Mouse (Mus musculus) B cell, adult 2 months (primary cell): ENCODE data around the gene Klri1.
"Not testable (repeated sequence)": the region's sequence is repeated elsewhere in the genome, so short reads cannot be mapped to it uniquely, and the experiment has no call there.

Experiments
- DNase-seq, 2 experiments: peaks; one replicate each; pipeline ENCODE4 v3.0.0; 2022

The Klri1 gene

DNA sequence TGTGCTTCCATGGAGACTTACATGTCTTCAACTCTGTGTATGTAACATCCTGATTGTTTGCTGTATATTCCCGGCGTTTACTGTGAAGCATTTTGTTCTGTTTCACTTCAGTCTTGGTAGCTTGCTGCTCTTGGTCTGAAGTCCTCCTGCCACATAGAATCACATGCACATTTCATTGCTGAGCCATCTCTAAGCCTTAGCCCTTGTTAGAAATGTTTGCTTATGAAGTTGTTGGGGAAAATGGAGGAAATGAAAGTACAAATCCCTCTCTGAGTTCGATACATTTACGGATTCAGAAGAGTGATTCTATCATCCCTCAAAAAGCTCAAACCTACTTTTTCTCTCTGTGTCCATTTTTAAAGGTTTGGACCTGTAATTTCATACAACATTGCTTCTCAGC, at the start of gene Klri1:
TSS of gene Klri1 (minus strand) at position 101 of the 400 bp plus-strand sequence.
- DNase-seq: no peak

GRCm38 (mm10) chr6:129747654-129748032, 30.7 kb upstream of the Klri1 start:
- DNase-seq: no peak

- peak; percentile 1 to 9 for DNase-seq
These were observed 30.2 kb upstream of the Klri1 start for GRCm38 (mm10) chr6:129747016-129747653.

GRCm38 (mm10) chr6:129746151-129746550, 29.2 kb upstream of the Klri1 start:
- DNase-seq: no peak

- DNase-seq: no peak
These were observed 23.3 kb upstream of the Klri1 start, which contains the start of gene Klri2 for GRCm38 (mm10) chr6:129740069-129740721. Gene Klri2, minus strand, starts transcription at chr6:129740484.

- no peak for DNase-seq
These were observed 19.5 kb upstream of the Klri1 start for GRCm38 (mm10) chr6:129736414-129736813.

GRCm38 (mm10) chr6:129727237-129727636, 10.3 kb upstream of the Klri1 start:
- no peak for DNase-seq

DNA sequence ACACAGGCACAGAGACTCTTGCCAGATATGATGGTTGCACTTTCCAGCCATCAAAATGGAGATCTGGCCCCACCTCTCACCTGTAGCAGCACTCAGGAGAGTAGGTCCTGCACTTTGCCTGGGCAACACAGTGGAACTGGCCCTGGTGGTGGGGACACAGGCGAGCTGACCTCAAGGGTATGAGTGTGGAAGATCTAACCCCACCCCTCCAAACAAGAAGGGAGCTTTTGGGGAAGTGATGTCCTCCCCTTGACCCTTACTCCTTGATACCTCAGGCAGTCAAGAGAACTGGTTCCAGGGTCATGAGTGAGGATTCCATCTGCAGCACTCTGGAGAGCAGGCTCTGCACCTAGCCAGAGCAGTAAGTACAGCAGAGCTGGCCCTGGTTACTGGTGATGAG, 4.5 kb upstream of the Klri1 start:
- no peak for DNase-seq

GRCm38 (mm10) chr6:129720487-129720886, 3.6 kb upstream of the Klri1 start:
- DNase-seq: no peak

- DNase-seq: no peak
These were observed 3.4 kb downstream of the Klri1 start for GRCm38 (mm10) chr6:129713566-129713965.

- not testable (repeated sequence) for DNase-seq
These were observed 25.5 kb downstream of the Klri1 start for GRCm38 (mm10) chr6:129691436-129691835.

DNA sequence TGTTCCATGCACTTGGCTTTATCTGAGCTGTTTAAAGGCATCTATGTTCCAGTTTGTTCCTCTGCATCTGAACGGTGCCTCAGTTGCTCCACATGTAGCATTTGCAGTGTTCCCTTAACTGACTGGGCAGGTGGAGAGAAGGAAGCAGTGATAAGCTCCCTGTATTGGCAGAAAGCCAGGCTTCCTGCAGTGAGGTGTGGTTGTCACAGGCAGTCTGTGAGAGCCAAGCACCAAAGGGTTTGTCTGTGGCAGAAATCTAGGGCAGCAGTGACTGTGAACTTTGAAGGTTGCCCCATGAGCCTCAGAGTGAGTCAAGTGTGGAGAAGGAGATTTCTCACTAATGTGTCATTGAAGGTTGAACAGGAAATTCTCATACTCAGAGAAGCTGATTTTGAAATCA, 36.6 kb downstream of the Klri1 start:
- DNase-seq: no peak

DNA sequence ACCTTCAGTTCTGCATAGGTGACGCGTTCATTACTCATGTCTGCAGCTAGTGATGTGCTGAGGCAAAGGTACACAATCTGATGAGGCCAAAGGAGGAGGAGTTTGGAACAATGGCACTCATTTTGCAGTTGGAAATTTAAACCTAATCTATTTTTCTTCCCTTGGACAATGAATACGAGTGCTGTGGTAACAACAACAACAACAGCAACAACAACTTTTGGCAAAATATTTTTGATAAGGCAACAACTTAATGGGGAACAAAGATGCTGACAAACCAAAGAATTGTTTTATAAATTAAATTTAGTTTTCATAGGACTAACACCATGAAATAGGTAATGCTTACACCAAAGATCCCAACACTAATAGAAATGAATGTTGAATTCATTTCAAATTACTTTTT, 38.1 kb downstream of the Klri1 start, which contains the start of gene Klrc1:
TSS of gene Klrc1 (minus strand) at position 101 of the 400 bp plus-strand sequence.
- DNase-seq: no peak

DNA sequence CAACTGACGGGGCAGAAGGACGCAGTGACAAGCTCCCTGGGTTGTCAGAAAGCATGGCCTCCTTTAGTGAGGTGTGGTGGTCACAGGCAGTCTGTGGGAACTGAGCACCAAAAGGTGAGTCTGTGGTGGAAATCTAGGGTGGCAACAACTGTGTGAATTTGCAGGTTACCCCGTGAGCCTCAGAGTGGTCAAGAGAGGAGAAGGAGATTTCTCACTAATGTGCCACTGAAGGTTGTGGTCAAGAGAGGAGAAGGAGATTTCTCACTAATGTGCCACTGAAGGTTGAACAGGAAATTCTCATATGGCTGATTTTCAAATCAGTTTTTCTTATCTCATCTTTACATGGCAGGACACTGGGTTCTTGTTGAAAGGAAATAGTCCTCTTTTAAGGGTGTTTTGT, 55.6 kb downstream of the Klri1 start:
- DNase-seq: not testable (repeated sequence)

DNA sequence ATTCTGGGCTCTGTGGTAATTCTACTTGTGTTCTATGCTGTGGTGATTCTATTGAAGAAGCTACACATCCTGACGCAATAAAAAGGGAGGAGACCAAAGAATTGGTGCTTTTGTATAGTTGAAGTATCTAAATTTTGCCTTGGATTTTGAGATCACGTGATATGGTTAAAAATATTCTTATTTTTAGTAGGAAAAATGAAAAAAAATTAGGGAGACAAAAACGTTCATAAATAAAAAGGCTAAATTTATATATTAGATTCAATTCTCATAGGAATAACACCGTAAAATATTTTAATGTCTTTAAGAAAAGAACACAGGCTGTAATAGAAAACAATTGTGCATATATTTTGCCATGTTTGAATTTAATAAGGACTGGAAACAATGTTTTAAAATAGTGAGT, 56.3 kb downstream of the Klri1 start, which contains the start of gene Klrc2:
TSS of gene Klrc2 (minus strand) at position 101 of the 400 bp plus-strand sequence.
- not testable (repeated sequence) for DNase-seq
